Mouse (Mus musculus) hindbrain, embryonic 11.5 days (tissue): ENCODE data around the gene Zfp580. TPM values are rescaled to one million over a fixed set of nuclear protein-coding genes. Genes with fewer than 3 reads are reported as not detected.

Experiments used
- ATAC-seq: fragments of 200-750 bp; cut with Nextera tagmentation; 2 replicates; pipeline ENCODE4 v1.8.0; 2017; ENCODE audit warnings: mild to moderate bottlenecking, moderate TSS enrichment, moderate library complexity; ENCODE audit not compliant: low FRiP score
- DNase-seq: peaks from one replicate; pipeline ENCODE4 v3.0.0-alpha.2; 2015; ENCODE audit warnings: low spot score
- H3K27ac ChIP-seq: fragments of 300-500 bp; sonication (generic); 2 replicates; pipeline ENCODE4 v1.5.1; 2014; ENCODE audit warnings: mild to moderate bottlenecking, low read depth, low read length
- H3K27me3 ChIP-seq: fragments of 300-500 bp; sonication (generic); 2 replicates; pipeline ENCODE4 v1.6.1; 2014; ENCODE audit warnings: mild to moderate bottlenecking, low read length, moderate library complexity, mixed read lengths; ENCODE audit not compliant: control insufficient read depth, insufficient read depth
- H3K36me3 ChIP-seq: fragments of 300-500 bp; sonication (generic); 2 replicates; pipeline ENCODE4 v1.6.1; 2014; ENCODE audit warnings: mild to moderate bottlenecking, low read length, moderate library complexity, mixed read lengths; ENCODE audit not compliant: control insufficient read depth, insufficient read depth
- H3K4me1 ChIP-seq: fragments of 300-500 bp; sonication (generic); replicated peaks from 2 replicates; pipeline ENCODE4 v1.6.1; 2014; ENCODE audit warnings: low read length, mixed read lengths; ENCODE audit not compliant: control insufficient read depth, insufficient read depth
- H3K4me2 ChIP-seq: fragments of 300-500 bp; sonication (generic); replicated peaks from 2 replicates; pipeline ENCODE4 v1.6.1; 2014; ENCODE audit warnings: mild to moderate bottlenecking, low read depth, low read length
- H3K4me3 ChIP-seq: fragments of 300-500 bp; sonication (generic); 2 replicates; pipeline ENCODE4 v1.5.1; 2014; ENCODE audit warnings: low read depth, low read length
- H3K9ac ChIP-seq: fragments of 300-500 bp; sonication (generic); 2 replicates; pipeline ENCODE4 v1.6.1; 2014; ENCODE audit warnings: low read depth, low read length
- H3K9me3 ChIP-seq: fragments of 300-500 bp; sonication (generic); 2 replicates; pipeline ENCODE4 v1.6.1; 2016; ENCODE audit warnings: low read length; ENCODE audit not compliant: control insufficient read depth
- WGBS: fragments of 180-500 bp; shearing (Covaris S2); extraction: QIAGEN DNeasy Blood & Tissue Kit; methylation state at CpG from one replicate; pipeline ENCODE4 v1.1.7; 2014; 5-methylcytosine and 5-hydroxymethylcytosine counted together
- polyA plus RNA-seq: library from polyadenylated mRNA; unstranded; fragments of >200 nt; fragmentation: Nextera tagmentation; extraction: Ambion mirVana; gene quantifications from 2 replicates; pipeline ENCODE4 v1.2.1, GENCODE M21; 2014

Zfp580 gene
- polyA plus RNA-seq, 1 experiment from 2014 or later = 32.4 TPM

DNA sequence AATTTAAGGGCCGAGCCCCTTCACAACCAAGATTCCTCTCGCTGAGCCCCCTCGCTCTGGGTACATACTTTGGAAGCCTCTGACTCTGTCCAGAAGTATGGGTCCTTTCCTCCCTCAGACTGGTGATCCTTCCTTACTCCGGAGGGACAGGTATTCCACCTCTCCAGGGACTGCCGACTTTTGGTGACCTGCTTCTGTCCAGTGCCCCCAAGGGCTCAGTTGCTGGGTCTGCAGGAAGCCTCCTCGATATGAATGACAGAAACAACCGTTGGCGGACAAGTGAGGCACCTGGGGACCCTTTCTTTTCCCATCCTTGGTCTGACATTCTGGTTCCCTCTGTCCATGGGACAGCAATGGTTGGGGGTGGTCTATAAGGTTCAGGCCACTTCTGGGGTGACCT is 6.0 kb downstream of the Zfp580 start:
- peak overlapping the region; percentile 61; the same call in 1 of the 2 replicates for H3K4me2 ChIP-seq
- no peak for ATAC-seq
- H3K36me3 ChIP-seq = no peaks in the 10 kb centered on the region
- H3K9ac ChIP-seq = no peak overlapping the region
- H3K4me3 ChIP-seq = 0 out of 2 replicates have a peak overlapping the region, but pooled peaks have one; percentile 40
- H3K9me3 ChIP-seq = no peaks in the 10 kb centered on the region
- DNase-seq = peak; percentile 21
- 38% methylated on average over 8 of the region's 8 CpGs for WGBS
- H3K27me3 ChIP-seq = peaks cover 58% of the 10 kb centered on the region
- H3K4me1 ChIP-seq = peaks cover 20% of the 10 kb centered on the region
- H3K27ac ChIP-seq = no peak overlapping the region

DNA sequence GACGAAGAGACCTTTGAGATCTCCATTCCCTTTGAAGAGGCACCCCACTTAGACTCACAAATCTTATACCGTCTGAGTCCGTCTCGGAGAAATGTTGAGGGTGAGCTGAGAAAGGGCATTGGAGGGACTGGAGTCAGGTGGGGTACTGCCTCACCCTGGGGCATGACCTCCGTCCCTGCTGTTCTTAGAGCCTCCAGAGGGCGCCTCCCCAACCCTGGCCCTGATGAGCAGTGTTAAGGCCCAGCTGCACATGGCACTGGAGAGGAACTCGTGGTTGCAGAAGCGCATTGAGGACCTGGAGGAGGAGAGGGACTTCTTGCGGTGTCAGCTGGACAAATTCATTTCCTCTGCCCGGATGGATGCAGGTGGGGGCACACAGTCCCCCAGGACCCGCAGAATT is 6.5 kb downstream of the Zfp580 start:
- H3K4me1 ChIP-seq = peaks cover 17% of the 10 kb centered on the region
- H3K36me3 ChIP-seq = no peaks in the 10 kb centered on the region
- H3K27me3 ChIP-seq = peaks cover 54% of the 10 kb centered on the region
- no peak overlapping the region for H3K27ac ChIP-seq
- no peaks in the 10 kb centered on the region for H3K9me3 ChIP-seq
- no peak for DNase-seq
- H3K4me3 ChIP-seq = no peak overlapping the region
- 34% methylated on average over 11 of the region's 11 CpGs for WGBS
- no peak for ATAC-seq
- H3K9ac ChIP-seq = no peak overlapping the region
- no peak overlapping the region for H3K4me2 ChIP-seq

DNA sequence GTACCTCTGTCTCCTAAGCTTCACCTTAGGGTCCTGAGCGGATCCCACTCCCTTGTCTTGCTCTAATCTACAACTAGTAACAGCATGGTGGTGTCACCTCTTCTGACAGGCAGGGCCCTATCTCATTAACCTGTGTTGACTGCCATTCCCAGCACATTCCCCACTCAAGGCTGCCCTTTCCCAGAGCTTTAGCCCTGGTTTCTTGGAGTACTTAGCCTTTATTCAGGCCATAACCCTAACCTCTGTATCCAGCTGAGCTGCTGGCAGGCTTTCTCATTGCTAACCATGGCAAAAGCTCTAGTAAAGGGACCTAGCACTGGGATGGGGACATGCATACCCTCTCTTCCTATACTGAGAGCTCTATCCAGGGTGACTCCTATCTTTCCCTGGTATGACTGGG is 7.3 kb downstream of the Zfp580 start:
- 100% methylated on average over 1 of the region's 1 CpGs for WGBS
- Histone ChIP-seq H3K27ac (no peak overlapping the region), H3K9ac (no peak overlapping the region), H3K4me2 (no peak overlapping the region), H3K36me3 (no peaks in the 10 kb centered on the region), H3K27me3 (peaks cover 46% of the 10 kb centered on the region), H3K9me3 (no peaks in the 10 kb centered on the region), H3K4me3 (no peak overlapping the region), H3K4me1 (peaks cover 10% of the 10 kb centered on the region; the same call in 1 of the 2 replicates)
- DNase-seq = no peak
- no peak for ATAC-seq

DNA sequence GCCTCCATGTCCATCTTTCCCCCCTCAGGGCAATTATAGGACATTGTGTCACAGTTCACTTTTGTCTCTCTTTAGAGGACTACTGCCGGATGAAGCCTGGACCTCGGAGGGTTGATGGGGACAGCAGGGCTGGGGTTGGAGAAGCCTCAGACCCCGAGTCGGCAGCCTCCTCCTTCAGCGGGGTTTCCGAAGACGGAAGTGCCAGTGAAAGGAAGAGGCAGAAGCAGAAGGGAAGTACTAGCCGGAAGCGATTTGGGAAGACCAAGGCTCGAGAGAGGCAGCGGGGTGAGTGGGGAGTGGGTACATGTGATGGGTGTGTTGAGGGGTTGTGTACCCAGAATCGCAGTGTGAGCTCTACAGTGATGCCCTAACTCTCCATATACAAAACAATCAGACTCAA is 8.1 kb downstream of the Zfp580 start:
- DNase-seq = no peak
- Histone ChIP-seq H3K4me1 (peaks cover 8% of the 10 kb centered on the region; the same call in 1 of the 2 replicates), H3K4me2 (no peak overlapping the region), H3K9me3 (no peaks in the 10 kb centered on the region), H3K9ac (no peak overlapping the region), H3K4me3 (no peak overlapping the region), H3K27ac (no peak overlapping the region), H3K36me3 (no peaks in the 10 kb centered on the region), H3K27me3 (peaks cover 38% of the 10 kb centered on the region)
- whole genome bisulfite sequencing = 93% methylated on average over 12 of the region's 12 CpGs
- no peak for ATAC-seq

DNA sequence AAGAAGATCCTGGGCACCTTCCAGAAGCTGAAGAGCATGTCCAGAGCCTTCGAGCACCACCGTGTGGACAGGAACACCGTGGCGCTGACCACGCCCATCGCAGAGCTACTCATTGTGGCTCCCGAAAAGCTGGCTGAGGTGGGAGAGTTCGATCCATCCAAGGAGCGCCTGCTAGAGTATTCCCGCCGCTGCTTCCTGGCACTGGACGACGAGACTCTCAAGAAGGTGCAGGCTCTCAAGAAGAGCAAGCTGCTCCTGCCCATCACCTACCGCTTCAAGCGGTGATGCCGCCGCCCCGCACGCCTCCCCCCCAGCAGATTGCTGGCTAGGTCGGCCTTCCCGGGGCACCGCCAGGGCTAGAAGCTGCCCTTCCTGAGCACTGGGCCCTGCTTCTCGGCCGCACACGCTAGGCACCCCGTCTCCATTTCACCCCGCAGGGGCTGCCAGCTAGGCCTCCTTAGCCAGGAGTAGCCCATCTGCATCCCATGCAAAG is 8.9 kb downstream of the Zfp580 start:
- ATAC-seq = peak; percentile 10; the same call in 1 of the 2 replicates
- peaks cover 29% of the 10 kb centered on the region for H3K27me3 ChIP-seq
- 3% methylated on average over 26 of the region's 27 CpGs for WGBS
- H3K9me3 ChIP-seq = no peaks in the 10 kb centered on the region
- H3K36me3 ChIP-seq = no peaks in the 10 kb centered on the region
- peak overlapping the region; percentile 79 for H3K4me3 ChIP-seq
- H3K9ac ChIP-seq = peak overlapping the region; percentile 94
- DNase-seq = peak; percentile 81
- H3K4me1 ChIP-seq = peaks cover 8% of the 10 kb centered on the region; the same call in 1 of the 2 replicates
- H3K4me2 ChIP-seq = peak overlapping the region; percentile 47
- H3K27ac ChIP-seq = peak overlapping the region; percentile 98

DNA sequence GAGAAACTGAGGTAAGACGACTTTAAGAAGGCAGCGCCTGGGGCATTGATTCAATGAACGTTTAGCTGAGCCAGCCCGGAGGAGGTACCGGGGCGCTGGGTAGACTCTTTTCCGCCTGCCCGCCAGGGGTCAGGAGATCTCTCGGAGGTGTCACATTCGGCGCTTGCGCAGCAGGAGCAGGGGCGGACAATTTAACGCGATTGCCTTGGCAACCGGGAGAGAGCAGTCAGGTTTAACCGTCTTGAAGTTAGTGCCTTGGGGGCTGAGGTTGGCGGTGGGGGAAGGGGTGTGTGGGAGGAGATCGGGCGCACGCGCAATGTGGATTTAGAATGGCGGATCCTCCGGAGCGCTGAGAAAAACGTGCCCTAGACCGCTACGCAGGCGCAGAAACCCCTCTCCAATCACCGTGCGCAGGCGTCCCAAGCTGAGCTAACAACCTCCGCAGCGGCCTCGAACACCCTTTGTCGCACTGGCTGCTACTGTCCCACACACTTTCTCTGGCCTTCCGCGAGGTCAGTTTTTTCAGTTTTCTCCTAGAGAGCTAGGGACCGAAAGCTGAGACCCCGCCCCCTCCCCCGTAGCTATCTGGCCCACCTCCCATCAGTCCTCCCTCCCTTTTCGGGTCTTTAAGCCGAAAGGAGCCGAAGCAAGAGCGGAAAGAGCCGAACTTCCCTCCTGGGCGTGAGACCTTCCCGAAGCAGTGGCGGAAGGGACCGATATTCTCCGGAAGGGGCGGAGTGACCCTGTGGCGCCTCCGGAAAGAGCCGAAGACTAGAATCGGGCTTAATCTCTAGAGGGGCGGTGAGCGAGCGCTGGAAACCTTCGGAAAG is 9.8 kb downstream of the Zfp580 start:
- H3K27me3 ChIP-seq = peaks cover 20% of the 10 kb centered on the region
- H3K4me2 ChIP-seq = peak overlapping the region; percentile 47
- H3K9ac ChIP-seq = peak overlapping the region; percentile 94
- peak overlapping the region; percentile 98 for H3K27ac ChIP-seq
- peak overlapping the region; percentile 79 for H3K4me3 ChIP-seq
- H3K36me3 ChIP-seq = no peaks in the 10 kb centered on the region
- peak; percentile 92 for ATAC-seq
- peaks cover 8% of the 10 kb centered on the region; the same call in 1 of the 2 replicates for H3K4me1 ChIP-seq
- no peaks in the 10 kb centered on the region for H3K9me3 ChIP-seq
- peak; percentile 99 for DNase-seq
- WGBS = under 1% methylated on average over 60 of the region's 60 CpGs

DNA sequence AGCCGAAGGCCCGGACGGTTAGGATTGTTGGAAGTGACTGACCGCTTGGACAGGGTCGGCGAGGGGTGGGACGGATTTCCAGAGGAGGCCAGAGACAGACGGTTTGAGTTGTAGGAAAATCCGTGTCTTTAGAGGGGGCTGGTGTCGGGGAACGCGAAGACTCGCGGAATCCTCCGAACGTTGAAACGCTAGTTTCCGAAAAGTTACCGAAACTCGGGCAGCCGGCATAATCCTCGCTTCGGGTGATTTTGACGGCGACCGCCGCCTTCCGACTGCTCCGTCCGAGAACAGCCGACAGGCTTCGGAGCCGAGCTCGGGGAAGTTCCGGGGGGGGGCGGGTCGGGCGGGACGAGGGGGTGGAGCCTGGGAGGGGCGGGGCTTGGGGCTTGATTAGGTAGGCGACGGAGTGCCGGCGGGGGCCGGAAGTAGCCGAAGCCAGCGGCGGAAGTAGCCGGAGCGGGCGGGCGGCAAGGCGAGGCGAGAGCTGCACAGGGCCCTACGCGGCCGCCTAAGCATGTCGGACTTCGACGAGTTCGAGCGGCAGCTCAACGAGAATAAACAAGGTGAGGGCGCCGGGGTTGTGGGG is 10.5 kb downstream of the Zfp580 start, which contains the start of gene U2af2:
Gene U2af2, plus strand, starts transcription at position 370 of the 586 bp plus-strand sequence.
- Histone ChIP-seq H3K4me3 (peak within 1 kb of the TSS; percentile 79), H3K4me1 (peaks cover 4% of the 10 kb centered on the region; the same call in 1 of the 2 replicates), H3K36me3 (0 out of 2 replicates have a peak, but pooled peaks cover under 1% of the 10 kb centered on the region), H3K9ac (peak within 1 kb of the TSS; percentile 94), H3K27me3 (peaks cover 13% of the 10 kb centered on the region), H3K4me2 (peak within 1 kb of the TSS; percentile 47), H3K9me3 (no peaks in the 10 kb centered on the region), H3K27ac (peak within 1 kb of the TSS; percentile 98)
- ATAC-seq (peak; percentile 87), DNase-seq (peak; percentile 93)
- WGBS = under 1% methylated on average over 47 of the region's 65 CpGs

DNA sequence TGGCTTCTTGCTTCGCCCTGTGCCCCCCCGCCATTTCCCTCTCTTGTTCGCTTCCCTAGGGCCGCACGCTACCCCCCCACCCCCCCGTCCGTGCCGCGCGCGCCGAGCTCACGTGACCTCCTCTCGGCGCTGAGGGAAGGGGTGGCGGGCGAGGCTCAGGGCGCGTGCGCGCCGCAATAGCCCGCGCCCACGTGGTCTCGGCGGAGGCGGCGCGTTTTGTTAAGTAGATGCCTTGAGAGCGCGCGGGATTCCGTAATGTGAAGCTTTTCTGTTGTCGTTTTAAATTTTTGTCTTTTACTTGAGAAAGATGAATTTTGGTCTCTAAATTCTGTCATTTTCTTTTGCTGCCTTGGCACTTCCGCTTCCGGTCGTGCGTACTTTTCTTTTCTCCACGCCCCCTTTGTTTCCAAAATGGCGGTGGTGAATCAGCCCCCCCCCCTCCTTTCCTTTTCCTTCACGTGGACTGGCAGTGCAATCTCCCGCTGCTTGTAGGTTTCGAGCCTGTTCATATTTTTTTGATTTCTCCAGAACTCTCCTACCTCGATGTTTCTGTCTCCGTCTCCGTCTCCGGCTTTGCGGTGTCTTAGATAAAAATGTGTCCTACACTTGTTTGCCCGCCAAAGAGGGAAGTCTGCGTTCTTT is 11.1 kb downstream of the Zfp580 start:
- peak overlapping the region; percentile 94 for H3K9ac ChIP-seq
- peaks cover 2% of the 10 kb centered on the region; the same call in 1 of the 2 replicates for H3K4me1 ChIP-seq
- H3K4me2 ChIP-seq = peak overlapping the region; percentile 47
- H3K27ac ChIP-seq = peak overlapping the region; percentile 98
- peaks cover 7% of the 10 kb centered on the region for H3K27me3 ChIP-seq
- ATAC-seq = peak; percentile 57
- H3K4me3 ChIP-seq = peak overlapping the region; percentile 79
- under 1% methylated on average over 32 of the region's 51 CpGs for WGBS
- no peaks in the 10 kb centered on the region for H3K9me3 ChIP-seq
- 0 out of 2 replicates have a peak, but pooled peaks cover 3% of the 10 kb centered on the region for H3K36me3 ChIP-seq
- peak; percentile 88 for DNase-seq
